Mouse (Mus musculus): Measurements from ENCODE around the gene Nudt2. TPM values are rescaled to one million over a fixed set of nuclear protein-coding genes. Genes with fewer than 3 reads are reported as not detected.

The Nudt2 gene
- total and polyA plus RNA-seq, 3 experiments = 21.7 to 40.2 (median 27.9) TPM

- H3K4me1 ChIP-seq (ENCODE audit: control insufficient read depth in 1 of 2, insufficient read depth in 2 of 2) = peaks cover 0 to 7% of the 10 kb centered on the region in 2 experiments; a peak in 2 of 4 replicates
- H3K27ac ChIP-seq (ENCODE audit: insufficient read depth, low read depth) = no peak overlapping the region
- peaks cover 0 to 2% of the 10 kb centered on the region in 2 experiments for H3K36me3 ChIP-seq (replicated peaks in 1 of 2; ENCODE audit: control insufficient read depth in 1 of 2, insufficient read depth in 1 of 2, low read length in 1 of 2)
- no peaks in the 10 kb centered on the region for H3K9me3 ChIP-seq (replicated peaks; ENCODE audit: low read length)
- in situ Hi-C loops (cut with MboI; ENCODE audit: low pct_ligation_motif_present, low pct_unique_long_range_greater_than_20kb, low sequenced_read_pairs) = no loop called here
- H3K27me3 ChIP-seq (replicated peaks) = no peaks in the 10 kb centered on the region
- no peaks in the 10 kb centered on the region for H3K79me2 ChIP-seq (replicated peaks; ENCODE audit: control insufficient read depth, extremely low read depth, insufficient read depth, poor library complexity, severe bottlenecking)
- DNase-seq (ENCODE audit: extremely low read depth) = no peak
- H3K9ac ChIP-seq (ENCODE audit: insufficient read depth, low read depth) = no peak overlapping the region
- H3K4me3 ChIP-seq (replicated peaks in 1 of 3; ENCODE audit: low read depth in 2 of 3, low read length in 2 of 3, poor library complexity in 1 of 3) = no peak overlapping the region
- no peak overlapping the region for H3K4me2 ChIP-seq (ENCODE audit: insufficient read depth, low read depth, poor library complexity, severe bottlenecking)
- TF ChIP-seq BHLHE40 (IDR thresholded peaks at IDR 0.05; ENCODE audit: low read depth, low read length) = no peak
- no peak for TF ChIP-seq RCOR1 (conservative IDR thresholded peaks at IDR 0.05; ENCODE audit: low read depth, low read length)
- no peak for TF ChIP-seq KAT2A (IDR thresholded peaks at IDR 0.05; ENCODE audit: insufficient replicate concordance, low read length)
- no peak for TF ChIP-seq UBTF (IDR thresholded peaks at IDR 0.05; ENCODE audit: low read depth, low read length)
- no peak for TF ChIP-seq IRF4 (IDR thresholded peaks at IDR 0.05; ENCODE audit: low read depth, low read length)
- no peak for TF ChIP-seq CHD1 (IDR thresholded peaks at IDR 0.05; ENCODE audit: low read depth, low read length)
- dilution Hi-C loops (cut with MboI; ENCODE audit: extremely low pct_ligation_motif_present, extremely low pct_unique_long_range_greater_than_20kb, low sequenced_read_pairs) = no loop called here
Observed at GRCm38 (mm10) chr4:41470051-41470683, 5.2 kb downstream of the Nudt2 start.

- Histone ChIP-seq H3K79me2 (replicated peaks; ENCODE audit: control insufficient read depth, extremely low read depth, insufficient read depth, poor library complexity, severe bottlenecking) (no peaks in the 10 kb centered on the region), H3K4me2 (ENCODE audit: insufficient read depth, low read depth, poor library complexity, severe bottlenecking) (no peak overlapping the region), H3K9ac (ENCODE audit: insufficient read depth, low read depth) (no peak overlapping the region), H3K27me3 (replicated peaks) (no peaks in the 10 kb centered on the region), H3K4me3 (replicated peaks in 1 of 3; ENCODE audit: low read depth in 2 of 3, low read length in 2 of 3, poor library complexity in 1 of 3) (no peak overlapping the region), H3K36me3 (replicated peaks in 1 of 2; ENCODE audit: control insufficient read depth in 1 of 2, insufficient read depth in 1 of 2, low read length in 1 of 2) (peaks cover 0 to 2% of the 10 kb centered on the region in 2 experiments), H3K9me3 (replicated peaks; ENCODE audit: low read length) (no peaks in the 10 kb centered on the region), H3K27ac (ENCODE audit: insufficient read depth, low read depth) (no peak overlapping the region), H3K4me1 (ENCODE audit: control insufficient read depth in 1 of 2, insufficient read depth in 2 of 2) (peaks cover 0 to 6% of the 10 kb centered on the region in 2 experiments; a peak in 2 of 4 replicates)
- dilution Hi-C loops (cut with MboI; ENCODE audit: extremely low pct_ligation_motif_present, extremely low pct_unique_long_range_greater_than_20kb, low sequenced_read_pairs) = no loop called here
- no peak for TF ChIP-seq MAZ (IDR thresholded peaks at IDR 0.05; ENCODE audit: low read depth, low read length)
- TF ChIP-seq KAT2A (IDR thresholded peaks at IDR 0.05; ENCODE audit: insufficient replicate concordance, low read length) = no peak
- no peak for TF ChIP-seq TBP (conservative IDR thresholded peaks at IDR 0.05; ENCODE audit: low read depth, low read length)
- no peak for TF ChIP-seq PAX5 (IDR thresholded peaks at IDR 0.05; ENCODE audit: low read length)
- TF ChIP-seq JUND (conservative IDR thresholded peaks at IDR 0.05; ENCODE audit: low read depth, low read length) = no peak
- TF ChIP-seq RAD21 (IDR thresholded peaks at IDR 0.05; ENCODE audit: low read depth, low read length) = no peak
- no peak for TF ChIP-seq USF1 (IDR thresholded peaks at IDR 0.05; ENCODE audit: low read depth, low read length)
- no peak for TF ChIP-seq MEF2A (IDR thresholded peaks at IDR 0.05; ENCODE audit: borderline replicate concordance, low read depth, low read length)
- no peak for TF ChIP-seq CHD2 (IDR thresholded peaks at IDR 0.05; ENCODE audit: low read length)
- no peak for TF ChIP-seq POLR2AphosphoS2 (IDR thresholded peaks at IDR 0.05; ENCODE audit: low read depth, low read length)
- no peak for TF ChIP-seq POLR2A (IDR thresholded peaks at IDR 0.05; ENCODE audit: low read depth, low read length)
- no peak for TF ChIP-seq CTCF (conservative IDR thresholded peaks at IDR 0.05 in 1 of 2, IDR thresholded peaks at IDR 0.05 in 1 of 2; ENCODE audit: low read depth in 2 of 2, low read length in 2 of 2)
- in situ Hi-C loops (cut with MboI; ENCODE audit: low pct_ligation_motif_present, low pct_unique_long_range_greater_than_20kb, low sequenced_read_pairs) = no loop called here
- no peak for DNase-seq (ENCODE audit: extremely low read depth)
Observed at GRCm38 (mm10) chr4:41470684-41471383, 5.9 kb downstream of the Nudt2 start.
